Mouse (Mus musculus) erythroblast, embryonic 14.5 days (primary cell): ENCODE data around the gene Adamts2. TPM values are rescaled to one million over a fixed set of nuclear protein-coding genes. Genes with fewer than 3 reads are reported as not detected.

Source experiments
- H3K27me3 ChIP-seq: 2 replicates; pipeline ENCODE4 v1.6.1; 2012; ENCODE audit warnings: inconsistent platforms; ENCODE audit not compliant: control insufficient read depth
- H3K36me3 ChIP-seq: 2 replicates; pipeline ENCODE4 v1.6.1; 2012; ENCODE audit warnings: mild to moderate bottlenecking, inconsistent platforms; ENCODE audit not compliant: control insufficient read depth
- H3K4me1 ChIP-seq: 2 replicates; pipeline ENCODE4 v1.6.1; 2012; ENCODE audit warnings: inconsistent platforms; ENCODE audit not compliant: control insufficient read depth
- H3K4me3 ChIP-seq: replicated peaks from 2 replicates; pipeline ENCODE3; 2012; ENCODE audit warnings: moderate library complexity, mild to moderate bottlenecking, inconsistent platforms
- H3K9me3 ChIP-seq: 2 replicates; pipeline ENCODE4 v1.6.1; 2012; ENCODE audit warnings: low read length, inconsistent platforms, mixed read lengths; ENCODE audit not compliant: control insufficient read depth
- GATA1 ChIP-seq: IDR thresholded peaks from 2 replicates; pipeline ENCODE4 v1.6.1; 2012; ENCODE audit warnings: low read length, inconsistent platforms, mixed read lengths
- TAL1 ChIP-seq: IDR thresholded peaks from 3 replicates; pipeline ENCODE4 v1.6.1; 2012; ENCODE audit warnings: low read length, inconsistent platforms, mixed read lengths
- polyA plus RNA-seq: library from polyadenylated mRNA; stranded (reverse); fragments of >175 nt; gene quantifications from 2 replicates; pipeline ENCODE4 v1.2.3, GENCODE M21; 2012

The Adamts2 gene
- polyA plus RNA-seq, 1 experiment: not detected

DNA sequence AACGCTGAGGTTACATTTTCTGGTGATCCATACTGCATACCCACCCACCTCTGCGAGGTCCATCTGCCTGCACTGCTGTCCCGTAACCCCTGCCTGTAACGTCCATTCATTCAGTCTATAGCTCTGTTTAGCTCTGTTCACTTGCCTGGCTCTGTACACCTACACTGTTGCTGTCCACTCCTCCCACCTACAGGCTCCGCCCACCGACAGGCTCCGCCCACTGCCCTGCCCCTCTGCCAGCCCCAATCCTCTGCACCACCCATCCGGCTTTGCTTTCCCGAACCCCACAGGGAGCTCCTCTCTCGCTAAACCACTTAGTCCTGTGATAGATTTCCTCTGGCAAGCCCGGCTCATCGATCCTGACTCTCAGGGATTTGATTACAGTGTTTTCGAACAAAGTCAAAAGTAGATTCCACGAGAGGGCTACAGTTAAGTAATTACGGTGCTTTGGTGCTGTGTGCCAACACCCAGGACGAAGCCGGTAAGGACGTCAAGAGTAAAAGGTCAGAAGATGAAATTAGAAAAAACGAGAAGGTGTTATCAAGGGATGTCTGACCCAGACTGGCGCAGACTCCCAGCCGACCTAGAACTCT, 111.8 kb downstream of the Adamts2 start:
- no peaks in the 10 kb centered on the region for H3K4me1 ChIP-seq
- no peaks in the 10 kb centered on the region for H3K9me3 ChIP-seq
- H3K36me3 ChIP-seq: no peaks in the 10 kb centered on the region
- no peaks in the 10 kb centered on the region for H3K27me3 ChIP-seq
- TF ChIP-seq GATA1 (no peak), TAL1 (no peak)
- H3K4me3 ChIP-seq: no peak overlapping the region

DNA sequence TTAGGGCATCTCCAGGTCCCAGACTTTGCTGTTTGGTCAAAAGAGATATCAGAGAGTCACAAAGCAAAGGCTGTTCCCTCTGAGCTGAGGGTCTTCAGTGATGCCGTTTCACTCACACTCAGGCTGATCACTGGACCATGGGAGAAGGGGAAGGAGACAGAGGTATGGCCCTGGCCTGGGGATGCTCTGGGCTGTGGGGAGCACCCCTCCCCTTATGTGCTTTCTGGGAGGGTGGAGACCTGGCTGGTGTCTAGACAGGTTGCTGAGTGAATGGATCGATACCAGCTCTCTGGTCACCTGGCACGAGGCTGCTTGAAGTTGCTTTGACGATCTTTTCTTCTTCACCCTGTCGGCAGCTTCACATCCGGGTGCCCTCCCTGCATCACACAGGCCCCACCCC, 113.2 kb downstream of the Adamts2 start:
- Histone ChIP-seq H3K36me3 (no peaks in the 10 kb centered on the region), H3K27me3 (no peaks in the 10 kb centered on the region), H3K9me3 (no peaks in the 10 kb centered on the region), H3K4me3 (no peak overlapping the region), H3K4me1 (no peaks in the 10 kb centered on the region)
- TF ChIP-seq TAL1 (no peak), GATA1 (no peak)

DNA sequence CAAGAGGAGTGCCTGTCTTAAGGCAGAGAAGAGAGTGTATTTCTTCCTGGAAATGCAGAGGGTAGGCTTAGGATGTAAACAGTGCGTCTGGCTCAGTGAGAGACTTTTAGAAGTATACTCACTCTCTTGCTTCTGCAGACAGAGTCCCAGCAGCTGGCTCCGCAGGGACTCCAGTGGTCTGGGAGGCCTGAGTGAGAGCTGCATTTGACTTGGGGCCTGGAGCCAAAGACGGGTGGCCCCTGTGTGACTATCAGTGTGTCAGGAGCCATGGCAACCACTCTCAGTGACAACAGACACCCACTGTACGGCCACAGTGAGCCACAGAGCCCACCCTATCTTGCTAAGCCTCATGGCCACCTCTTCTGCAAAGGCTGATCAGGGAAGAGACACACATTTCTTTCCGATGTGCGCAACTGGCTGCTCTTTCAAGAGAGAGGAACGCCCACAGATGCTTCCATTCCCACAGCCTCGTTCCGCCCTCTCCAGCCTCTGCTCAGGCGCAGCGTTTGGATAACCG, 115.6 kb downstream of the Adamts2 start:
- no peak overlapping the region for H3K4me3 ChIP-seq
- H3K9me3 ChIP-seq: no peaks in the 10 kb centered on the region
- no peaks in the 10 kb centered on the region for H3K36me3 ChIP-seq
- no peaks in the 10 kb centered on the region for H3K27me3 ChIP-seq
- no peak for TF ChIP-seq GATA1
- TF ChIP-seq TAL1: no peak
- H3K4me1 ChIP-seq: no peaks in the 10 kb centered on the region

DNA sequence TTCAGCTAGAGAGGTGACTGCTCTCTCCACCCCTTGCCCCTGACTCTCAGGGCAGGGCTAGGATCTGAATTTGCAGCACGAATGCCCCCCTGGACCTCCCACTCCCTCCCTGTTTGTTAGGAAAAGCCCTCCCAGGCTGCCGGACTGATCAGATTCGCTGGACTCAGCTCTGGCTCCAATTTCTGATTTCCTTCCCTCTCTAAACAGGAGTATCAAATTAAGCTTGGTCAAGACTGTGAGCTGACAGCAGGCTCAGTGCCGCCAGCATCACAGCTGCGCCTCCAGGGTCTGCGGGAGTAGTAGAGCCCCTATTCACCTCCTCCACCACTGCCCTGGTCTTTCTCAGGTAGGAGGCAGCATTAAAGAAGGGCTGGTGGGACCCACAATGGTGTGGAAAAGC, 117.0 kb downstream of the Adamts2 start:
- Histone ChIP-seq H3K27me3 (no peaks in the 10 kb centered on the region), H3K36me3 (no peaks in the 10 kb centered on the region), H3K9me3 (no peaks in the 10 kb centered on the region), H3K4me1 (no peaks in the 10 kb centered on the region), H3K4me3 (no peak overlapping the region)
- TF ChIP-seq TAL1 (no peak), GATA1 (no peak)

GRCm38 (mm10) chr11:50720421-50720820, 118.5 kb downstream of the Adamts2 start:
- Histone ChIP-seq H3K27me3 (no peaks in the 10 kb centered on the region), H3K9me3 (no peaks in the 10 kb centered on the region), H3K4me3 (no peak overlapping the region), H3K36me3 (no peaks in the 10 kb centered on the region), H3K4me1 (no peaks in the 10 kb centered on the region)
- TF ChIP-seq GATA1: no peak
- TF ChIP-seq TAL1: no peak

- no peaks in the 10 kb centered on the region for H3K4me1 ChIP-seq
- TF ChIP-seq GATA1: no peak
- no peak for TF ChIP-seq TAL1
Observed at GRCm38 (mm10) chr11:50720856-50721550, 119.1 kb downstream of the Adamts2 start.

DNA sequence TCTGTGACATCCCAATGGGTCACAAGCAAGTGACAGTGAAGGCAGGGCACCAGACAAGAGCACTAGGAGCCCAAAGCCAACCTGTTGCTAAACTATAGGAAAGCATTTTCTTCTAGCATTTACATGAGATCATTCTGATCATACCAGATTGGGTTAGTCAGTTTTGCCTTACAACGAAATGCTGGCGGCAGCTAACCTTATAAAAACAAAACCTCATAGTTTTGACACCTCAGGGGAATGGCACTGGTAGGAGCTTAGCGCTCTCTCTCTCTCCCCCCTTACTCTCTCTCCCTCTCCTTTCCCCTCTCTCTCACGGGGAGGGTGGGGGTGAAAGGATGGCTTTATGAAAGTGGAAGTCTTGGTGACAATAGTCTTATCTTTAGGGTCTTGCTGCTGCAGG, 123.7 kb downstream of the Adamts2 start:
- Histone ChIP-seq H3K4me3 (no peak overlapping the region), H3K9me3 (no peaks in the 10 kb centered on the region), H3K36me3 (no peaks in the 10 kb centered on the region), H3K27me3 (no peaks in the 10 kb centered on the region), H3K4me1 (no peaks in the 10 kb centered on the region)
- no peak for TF ChIP-seq GATA1
- TF ChIP-seq TAL1: no peak

More at GRCm38 (mm10) chr11:50720856-50721550, 119.1 kb downstream of the Adamts2 start:
- no peaks in the 10 kb centered on the region for H3K9me3 ChIP-seq
- H3K27me3 ChIP-seq: no peaks in the 10 kb centered on the region
- no peaks in the 10 kb centered on the region for H3K36me3 ChIP-seq
- H3K4me3 ChIP-seq: no peak overlapping the region

DNA sequence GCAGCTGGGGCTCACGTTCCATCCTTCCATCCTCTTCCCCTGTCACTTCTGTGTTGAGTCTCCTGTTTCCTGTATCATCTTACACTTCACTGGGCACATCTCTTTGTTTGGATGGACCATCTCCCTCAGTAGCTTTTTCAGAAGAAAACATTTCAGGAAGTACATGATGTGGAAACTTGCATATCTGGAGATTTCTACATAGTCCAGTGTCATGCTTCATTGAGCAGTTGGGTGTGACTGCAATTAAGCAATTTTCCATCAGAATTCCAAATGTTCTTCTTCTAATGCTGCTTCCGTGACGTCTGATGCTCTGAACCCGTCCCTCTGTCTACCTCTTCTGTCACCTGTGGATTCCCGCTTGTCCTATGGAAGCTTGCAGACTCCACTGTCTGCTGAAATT, 124.2 kb downstream of the Adamts2 start:
- TF ChIP-seq GATA1 (no peak), TAL1 (no peak)
- H3K27me3 ChIP-seq: no peaks in the 10 kb centered on the region
- H3K9me3 ChIP-seq: no peaks in the 10 kb centered on the region
- H3K36me3 ChIP-seq: no peaks in the 10 kb centered on the region
- H3K4me3 ChIP-seq: no peak overlapping the region
- H3K4me1 ChIP-seq: no peaks in the 10 kb centered on the region

GRCm38 (mm10) chr11:50733146-50733545, 131.3 kb downstream of the Adamts2 start:
- no peaks in the 10 kb centered on the region for H3K9me3 ChIP-seq
- no peaks in the 10 kb centered on the region for H3K36me3 ChIP-seq
- TF ChIP-seq TAL1 (no peak), GATA1 (no peak)
- no peaks in the 10 kb centered on the region for H3K4me1 ChIP-seq
- no peaks in the 10 kb centered on the region for H3K27me3 ChIP-seq
- H3K4me3 ChIP-seq: no peak overlapping the region

- Histone ChIP-seq H3K4me1 (no peaks in the 10 kb centered on the region), H3K9me3 (no peaks in the 10 kb centered on the region), H3K27me3 (no peaks in the 10 kb centered on the region), H3K36me3 (no peaks in the 10 kb centered on the region), H3K4me3 (no peak overlapping the region)
- no peak for TF ChIP-seq GATA1
- no peak for TF ChIP-seq TAL1
Observed at GRCm38 (mm10) chr11:50734129-50734528, 132.2 kb downstream of the Adamts2 start.
